Mouse (Mus musculus): ENCODE measurements around the gene Hmcn1. TPM values are rescaled to one million over a fixed set of nuclear protein-coding genes. Genes with fewer than 3 reads are reported as not detected.

Gene Hmcn1
- polyA plus RNA-seq, 1 experiment from 2014 or later = 6.3 TPM

DNA sequence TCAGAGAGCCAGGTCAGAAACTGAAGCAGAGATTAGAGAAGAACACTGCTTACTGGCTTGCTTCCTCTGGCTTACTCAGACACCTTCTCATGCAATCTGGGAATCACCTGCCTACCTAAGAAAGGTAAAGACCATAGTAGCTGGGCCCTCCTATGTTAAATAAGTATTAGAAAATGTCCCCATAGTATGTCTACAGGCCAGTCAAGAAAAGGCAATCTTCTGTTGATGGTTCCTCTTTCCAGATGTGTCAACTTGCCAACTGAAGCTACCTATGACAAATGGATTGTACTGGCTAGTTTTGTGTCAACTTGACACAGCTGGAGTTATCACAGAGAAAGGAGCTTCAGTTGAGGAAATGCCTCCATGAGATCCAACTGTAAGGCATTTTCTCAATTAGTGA is 40.1 kb upstream of the Hmcn1 start:
- no peaks in the 10 kb centered on the region for H3K36me3 ChIP-seq (ENCODE audit: control insufficient read depth, insufficient read depth, low read length)
- H3K4me2 ChIP-seq (ENCODE audit: low read length) = no peak overlapping the region
- H3K4me1 ChIP-seq (replicated peaks; ENCODE audit: control insufficient read depth, insufficient read depth, low read length) = no peaks in the 10 kb centered on the region
- no peak overlapping the region for H3K27ac ChIP-seq (ENCODE audit: low read depth)
- ATAC-seq (replicated peaks; ENCODE audit: low FRiP score, low TSS enrichment, low read depth) (no peak), DNase-seq (ENCODE audit: low spot score) (no peak)
- H3K27me3 ChIP-seq (replicated peaks; ENCODE audit: control insufficient read depth, insufficient read depth, low read length) = no peaks in the 10 kb centered on the region
- no peaks in the 10 kb centered on the region for H3K9me3 ChIP-seq (ENCODE audit: control insufficient read depth, low read length)
- H3K9ac ChIP-seq (ENCODE audit: low read length) = no peak overlapping the region
- H3K4me3 ChIP-seq (ENCODE audit: low read depth, low read length) = no peak overlapping the region

DNA sequence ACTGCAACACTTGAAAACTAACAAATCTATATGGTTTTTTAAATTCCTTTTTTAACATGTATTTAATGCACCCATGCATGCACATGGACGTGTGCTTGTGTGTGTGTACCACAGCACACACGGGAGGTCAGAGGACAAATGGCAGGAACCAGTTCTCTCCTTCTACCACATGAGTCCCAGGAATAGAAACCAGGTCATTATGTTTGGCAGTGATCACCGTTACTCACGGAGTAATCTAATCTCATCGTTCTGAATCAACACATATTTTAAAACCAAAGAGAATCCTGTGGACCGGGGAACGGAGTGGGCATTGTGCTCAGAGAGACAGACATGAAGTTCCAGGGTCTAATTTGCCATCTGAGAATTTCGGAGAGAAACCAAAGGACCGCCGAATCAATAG is 38.3 kb upstream of the Hmcn1 start:
- H3K9me3 ChIP-seq (ENCODE audit: control insufficient read depth, low read length) = no peaks in the 10 kb centered on the region
- DNase-seq (ENCODE audit: low spot score) (no peak), ATAC-seq (replicated peaks; ENCODE audit: low FRiP score, low TSS enrichment, low read depth) (no peak)
- H3K4me2 ChIP-seq (ENCODE audit: low read length) = no peak overlapping the region
- no peaks in the 10 kb centered on the region for H3K36me3 ChIP-seq (ENCODE audit: control insufficient read depth, insufficient read depth, low read length)
- no peak overlapping the region for H3K4me3 ChIP-seq (ENCODE audit: low read depth, low read length)
- no peak overlapping the region for H3K27ac ChIP-seq (ENCODE audit: low read depth)
- H3K27me3 ChIP-seq (replicated peaks; ENCODE audit: control insufficient read depth, insufficient read depth, low read length) = no peaks in the 10 kb centered on the region
- H3K9ac ChIP-seq (ENCODE audit: low read length) = no peak overlapping the region
- H3K4me1 ChIP-seq (replicated peaks; ENCODE audit: control insufficient read depth, insufficient read depth, low read length) = no peaks in the 10 kb centered on the region
- 80% methylated on average over 10 of the region's 10 CpGs for WGBS

DNA sequence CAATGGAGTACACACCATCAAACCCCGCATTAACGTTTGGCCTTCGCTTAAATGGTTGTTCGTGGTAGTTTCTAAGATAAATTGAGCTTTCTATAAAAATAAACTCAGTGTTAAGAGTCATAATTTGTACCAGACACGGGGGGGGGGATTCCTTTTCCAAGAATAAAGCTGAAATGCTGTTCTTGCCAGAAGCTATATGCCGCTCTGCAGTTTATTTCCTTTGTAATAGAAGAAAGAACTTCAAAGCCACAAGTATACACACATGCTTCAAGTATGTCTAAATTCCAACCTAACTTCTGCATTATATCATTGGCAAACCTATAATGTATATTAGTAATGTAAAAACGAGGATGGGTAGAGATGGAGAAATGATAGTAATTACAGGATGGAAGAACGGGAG is 37.9 kb upstream of the Hmcn1 start:
- DNase-seq (ENCODE audit: low spot score) (no peak), ATAC-seq (replicated peaks; ENCODE audit: low FRiP score, low TSS enrichment, low read depth) (no peak)
- H3K27ac ChIP-seq (ENCODE audit: low read depth) = no peak overlapping the region
- H3K9me3 ChIP-seq (ENCODE audit: control insufficient read depth, low read length) = no peaks in the 10 kb centered on the region
- H3K9ac ChIP-seq (ENCODE audit: low read length) = no peak overlapping the region
- WGBS = 53% methylated on average over 8 of the region's 8 CpGs
- no peaks in the 10 kb centered on the region for H3K4me1 ChIP-seq (replicated peaks; ENCODE audit: control insufficient read depth, insufficient read depth, low read length)
- H3K27me3 ChIP-seq (replicated peaks; ENCODE audit: control insufficient read depth, insufficient read depth, low read length) = no peaks in the 10 kb centered on the region
- H3K36me3 ChIP-seq (ENCODE audit: control insufficient read depth, insufficient read depth, low read length) = no peaks in the 10 kb centered on the region
- no peak overlapping the region for H3K4me3 ChIP-seq (ENCODE audit: low read depth, low read length)
- H3K4me2 ChIP-seq (ENCODE audit: low read length) = no peak overlapping the region

DNA sequence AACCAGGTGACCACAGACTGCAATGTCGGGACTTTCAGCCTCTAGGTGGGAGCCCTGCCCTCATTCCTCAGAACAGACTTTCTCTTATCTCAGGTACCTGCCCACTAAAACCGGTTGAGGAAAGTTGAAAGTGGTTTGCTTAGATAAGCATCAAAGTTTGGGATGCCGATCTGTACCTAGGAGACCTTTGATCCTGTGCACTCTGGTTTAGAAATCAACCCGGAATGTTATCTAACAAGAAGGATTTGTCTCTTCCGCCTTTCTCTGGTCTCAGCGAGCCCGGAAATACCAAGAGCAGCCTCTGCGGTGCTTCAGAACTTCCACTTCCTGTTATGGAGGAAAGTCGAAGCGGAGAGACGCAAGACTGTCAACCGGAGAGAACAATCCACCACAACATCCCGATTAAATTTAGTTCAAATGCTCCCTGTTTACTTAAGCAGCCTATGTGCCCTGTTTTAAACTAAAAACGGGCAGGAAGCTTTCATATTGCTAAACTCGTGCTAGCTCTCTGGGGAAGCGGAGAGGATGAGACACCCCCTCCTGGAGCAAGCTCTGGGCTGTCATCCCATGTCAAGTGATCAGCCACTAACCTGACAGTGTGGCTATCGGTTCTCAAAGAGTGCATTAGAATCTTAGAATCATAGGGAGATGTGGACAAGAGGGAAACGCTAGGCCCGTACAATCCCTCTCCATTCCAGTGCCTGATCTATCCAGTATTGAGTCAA is 32.0 kb upstream of the Hmcn1 start:
- Histone ChIP-seq H3K9ac (ENCODE audit: low read length) (no peak overlapping the region), H3K4me2 (ENCODE audit: low read length) (no peak overlapping the region), H3K36me3 (ENCODE audit: control insufficient read depth, insufficient read depth, low read length) (no peaks in the 10 kb centered on the region), H3K9me3 (ENCODE audit: control insufficient read depth, low read length) (no peaks in the 10 kb centered on the region), H3K4me1 (replicated peaks; ENCODE audit: control insufficient read depth, insufficient read depth, low read length) (no peaks in the 10 kb centered on the region), H3K4me3 (ENCODE audit: low read depth, low read length) (no peak overlapping the region), H3K27me3 (replicated peaks; ENCODE audit: control insufficient read depth, insufficient read depth, low read length) (no peaks in the 10 kb centered on the region), H3K27ac (ENCODE audit: low read depth) (no peak overlapping the region)
- DNase-seq (ENCODE audit: low spot score) = no peak
- no peak for ATAC-seq (replicated peaks; ENCODE audit: low FRiP score, low TSS enrichment, low read depth)
- WGBS = 70% methylated on average over 19 of the region's 19 CpGs

DNA sequence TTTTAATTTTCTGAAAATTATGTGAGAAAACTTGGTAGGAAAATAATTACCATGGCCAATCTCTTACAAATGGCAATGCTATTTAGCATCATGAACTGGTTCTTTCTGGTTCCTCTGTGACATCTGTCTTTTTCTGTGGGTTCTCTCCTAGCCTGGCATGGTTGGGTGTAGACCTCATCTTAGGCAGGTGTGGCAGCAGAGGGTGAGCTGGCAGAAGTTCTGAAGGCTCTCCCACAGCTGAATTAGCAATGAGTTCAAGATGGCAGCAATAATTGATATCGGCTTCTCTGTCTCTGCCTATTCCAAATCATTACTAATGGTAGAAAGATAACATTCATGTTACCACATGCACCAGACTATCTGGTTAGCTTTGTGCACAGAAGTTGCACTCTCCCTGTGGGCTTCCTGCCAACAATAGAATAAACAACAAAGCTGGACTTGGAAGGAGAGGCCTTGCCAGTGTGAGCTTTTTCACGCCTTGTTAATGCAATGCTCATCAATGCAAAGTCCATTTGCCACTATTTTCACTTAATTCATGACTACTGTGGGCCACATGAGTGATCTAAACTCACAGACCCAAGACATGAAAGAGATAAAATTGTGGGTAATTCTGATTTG is 26.1 kb upstream of the Hmcn1 start:
- Histone ChIP-seq H3K9me3 (ENCODE audit: control insufficient read depth, low read length) (no peaks in the 10 kb centered on the region), H3K4me2 (ENCODE audit: low read length) (no peak overlapping the region), H3K9ac (ENCODE audit: low read length) (no peak overlapping the region), H3K4me1 (replicated peaks; ENCODE audit: control insufficient read depth, insufficient read depth, low read length) (no peaks in the 10 kb centered on the region), H3K27me3 (replicated peaks; ENCODE audit: control insufficient read depth, insufficient read depth, low read length) (no peaks in the 10 kb centered on the region), H3K27ac (ENCODE audit: low read depth) (no peak overlapping the region), H3K4me3 (ENCODE audit: low read depth, low read length) (no peak overlapping the region), H3K36me3 (ENCODE audit: control insufficient read depth, insufficient read depth, low read length) (no peaks in the 10 kb centered on the region)
- 77% methylated on average over 2 of the region's 2 CpGs for WGBS
- ATAC-seq (replicated peaks; ENCODE audit: low FRiP score, low TSS enrichment, low read depth) (no peak), DNase-seq (ENCODE audit: low spot score) (no peak)

DNA sequence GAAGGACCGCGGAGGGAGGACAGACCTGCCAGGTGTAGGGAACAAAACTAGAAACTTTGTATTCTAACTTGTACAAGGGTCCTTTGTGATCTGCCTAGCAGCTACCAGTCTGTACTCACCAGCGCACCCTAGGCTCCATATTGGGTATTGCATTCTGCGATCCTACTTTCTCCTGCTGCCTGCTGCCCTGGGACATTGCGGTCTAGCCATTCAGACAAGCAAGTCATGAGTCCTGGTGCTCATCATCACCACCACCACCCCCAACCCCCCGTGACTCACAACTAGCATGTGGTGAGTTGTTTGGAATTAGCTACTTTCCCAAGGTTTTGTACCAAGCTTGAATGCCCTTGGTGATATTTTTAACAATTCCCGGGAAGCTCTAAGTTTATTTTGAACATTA is 17.8 kb upstream of the Hmcn1 start:
- Histone ChIP-seq H3K27ac (ENCODE audit: low read depth) (no peak overlapping the region), H3K36me3 (ENCODE audit: control insufficient read depth, insufficient read depth, low read length) (no peaks in the 10 kb centered on the region), H3K9ac (ENCODE audit: low read length) (no peak overlapping the region), H3K27me3 (replicated peaks; ENCODE audit: control insufficient read depth, insufficient read depth, low read length) (peaks cover 9% of the 10 kb centered on the region; the same call in 1 of the 2 replicates), H3K4me1 (replicated peaks; ENCODE audit: control insufficient read depth, insufficient read depth, low read length) (0 out of 2 replicates have a peak, but pooled peaks cover 6% of the 10 kb centered on the region), H3K4me3 (ENCODE audit: low read depth, low read length) (no peak overlapping the region), H3K9me3 (ENCODE audit: control insufficient read depth, low read length) (no peaks in the 10 kb centered on the region), H3K4me2 (ENCODE audit: low read length) (no peak overlapping the region)
- ATAC-seq (replicated peaks; ENCODE audit: low FRiP score, low TSS enrichment, low read depth) = no peak
- 31% methylated on average over 7 of the region's 7 CpGs for WGBS
- DNase-seq (ENCODE audit: low spot score) = peak; percentile 89

DNA sequence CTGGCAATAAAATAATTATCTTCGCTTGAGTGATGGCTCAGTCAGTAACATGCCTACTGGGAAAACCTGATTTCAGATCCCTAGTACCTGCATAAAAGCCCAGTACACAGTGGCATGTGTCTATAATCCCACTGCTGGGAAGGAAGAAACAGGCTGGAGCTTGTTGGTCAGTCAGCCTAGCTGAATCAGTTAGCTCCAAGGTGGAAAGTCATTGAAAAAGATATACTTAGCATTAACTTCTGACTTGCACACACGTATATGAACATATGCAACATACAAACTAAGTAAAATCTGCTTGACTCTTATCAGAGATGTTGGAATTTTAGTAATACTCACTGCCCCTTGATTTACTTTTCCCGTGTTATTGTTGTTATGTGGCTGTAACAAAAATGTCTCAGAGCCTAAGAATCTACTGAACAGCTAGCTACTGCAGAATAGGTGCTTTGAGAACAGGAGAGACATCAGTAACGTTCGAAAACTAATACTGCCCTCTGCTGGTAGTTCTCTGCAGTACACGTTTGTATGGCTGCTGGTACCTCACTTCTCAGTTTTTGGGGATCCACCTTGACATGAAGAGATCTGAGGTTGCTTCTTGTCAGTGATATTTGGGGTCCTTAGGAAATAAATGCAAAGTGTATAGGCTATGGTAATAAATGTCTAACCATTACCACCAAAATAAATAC is 16.0 kb upstream of the Hmcn1 start:
- Histone ChIP-seq H3K4me2 (ENCODE audit: low read length) (no peak overlapping the region), H3K9ac (ENCODE audit: low read length) (no peak overlapping the region), H3K9me3 (ENCODE audit: control insufficient read depth, low read length) (no peaks in the 10 kb centered on the region), H3K36me3 (ENCODE audit: control insufficient read depth, insufficient read depth, low read length) (no peaks in the 10 kb centered on the region), H3K4me3 (ENCODE audit: low read depth, low read length) (no peak overlapping the region), H3K27ac (ENCODE audit: low read depth) (no peak overlapping the region), H3K4me1 (replicated peaks; ENCODE audit: control insufficient read depth, insufficient read depth, low read length) (0 out of 2 replicates have a peak, but pooled peaks cover 6% of the 10 kb centered on the region), H3K27me3 (replicated peaks; ENCODE audit: control insufficient read depth, insufficient read depth, low read length) (peaks cover 9% of the 10 kb centered on the region; the same call in 1 of the 2 replicates)
- 32% methylated on average over 6 of the region's 6 CpGs for WGBS
- no peak for ATAC-seq (replicated peaks; ENCODE audit: low FRiP score, low TSS enrichment, low read depth)
- peak; percentile 72 for DNase-seq (ENCODE audit: low spot score)

DNA sequence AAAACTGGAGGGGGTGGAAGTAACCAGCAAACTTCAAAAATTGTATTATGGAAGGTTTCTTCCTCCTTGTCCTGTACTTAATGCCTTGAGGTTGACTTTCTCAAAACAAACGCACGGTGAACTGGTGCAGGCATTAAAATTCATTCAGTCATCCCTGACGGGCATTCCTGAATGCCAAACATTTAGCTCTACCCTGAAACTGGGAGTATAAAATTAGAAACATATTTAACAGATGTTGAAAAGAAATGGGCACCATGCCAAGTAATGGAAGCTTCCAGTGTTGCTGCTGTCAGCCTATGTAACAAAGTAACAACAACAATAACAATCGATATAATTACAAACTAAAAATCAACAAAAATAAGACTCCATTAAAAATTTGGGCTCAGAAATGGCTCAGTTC is 14.5 kb upstream of the Hmcn1 start:
- ATAC-seq (replicated peaks; ENCODE audit: low FRiP score, low TSS enrichment, low read depth) (no peak), DNase-seq (ENCODE audit: low spot score) (no peak)
- H3K4me3 ChIP-seq (ENCODE audit: low read depth, low read length) = no peak overlapping the region
- 0 out of 2 replicates have a peak, but pooled peaks cover 6% of the 10 kb centered on the region for H3K4me1 ChIP-seq (replicated peaks; ENCODE audit: control insufficient read depth, insufficient read depth, low read length)
- H3K36me3 ChIP-seq (ENCODE audit: control insufficient read depth, insufficient read depth, low read length) = no peaks in the 10 kb centered on the region
- H3K27ac ChIP-seq (ENCODE audit: low read depth) = no peak overlapping the region
- 51% methylated on average over 4 of the region's 4 CpGs for WGBS
- no peak overlapping the region for H3K9ac ChIP-seq (ENCODE audit: low read length)
- H3K27me3 ChIP-seq (replicated peaks; ENCODE audit: control insufficient read depth, insufficient read depth, low read length) = peaks cover 9% of the 10 kb centered on the region; the same call in 1 of the 2 replicates
- H3K4me2 ChIP-seq (ENCODE audit: low read length) = no peak overlapping the region
- no peaks in the 10 kb centered on the region for H3K9me3 ChIP-seq (ENCODE audit: control insufficient read depth, low read length)

All from intestine, embryonic 14.5 days (tissue).